Mouse (Mus musculus): Measurements from ENCODE around the gene H2-Q1. TPM values are rescaled to one million over a fixed set of nuclear protein-coding genes. Genes with fewer than 3 reads are reported as not detected.
A peak's percentile ranks its signal among the peaks of the same experiment; 100 is the strongest.
"Not testable (repeated sequence)": the region's sequence is repeated elsewhere in the genome, so short reads cannot be mapped to it uniquely, and the experiment has no call there.

The H2-Q1 gene
- polyA plus RNA-seq, 1 experiment from 2014 or later: not detected

GRCm38 (mm10) chr17:35303271-35303670 is 16.9 kb upstream of the H2-Q1 start:
- H3K4me2 ChIP-seq: no peak overlapping the region
- no peaks in the 10 kb centered on the region for H3K4me1 ChIP-seq
- no peak overlapping the region for H3K27ac ChIP-seq
- H3K27me3 ChIP-seq: no peaks in the 10 kb centered on the region
- 0 out of 2 replicates have a peak, but pooled peaks cover 4% of the 10 kb centered on the region for H3K9me3 ChIP-seq (replicated peaks)
- H3K36me3 ChIP-seq (ENCODE audit: poor library complexity, severe bottlenecking): no peaks in the 10 kb centered on the region
- H3K4me3 ChIP-seq: no peak overlapping the region
- no peak for ATAC-seq
- 88% methylated on average over 2 of the region's 2 CpGs for WGBS
- H3K9ac ChIP-seq: no peak overlapping the region

- no peak for ATAC-seq
- Histone ChIP-seq H3K9ac (no peak overlapping the region), H3K4me2 (no peak overlapping the region), H3K27ac (no peak overlapping the region), H3K36me3 (ENCODE audit: poor library complexity, severe bottlenecking) (no peaks in the 10 kb centered on the region), H3K4me3 (no peak overlapping the region), H3K9me3 (replicated peaks) (0 out of 2 replicates have a peak, but pooled peaks cover 4% of the 10 kb centered on the region), H3K27me3 (peaks cover 5% of the 10 kb centered on the region; the same call in 1 of the 2 replicates), H3K4me1 (no peaks in the 10 kb centered on the region)
- 87% methylated on average over 10 of the region's 10 CpGs for WGBS
These were observed 16.4 kb upstream of the H2-Q1 start for GRCm38 (mm10) chr17:35303756-35304350.

- no peak overlapping the region for H3K27ac ChIP-seq
- no peaks in the 10 kb centered on the region for H3K4me1 ChIP-seq
- no peaks in the 10 kb centered on the region for H3K36me3 ChIP-seq (ENCODE audit: poor library complexity, severe bottlenecking)
- 0 out of 2 replicates have a peak, but pooled peaks cover 4% of the 10 kb centered on the region for H3K9me3 ChIP-seq (replicated peaks)
- no peak overlapping the region for H3K4me3 ChIP-seq
- peaks cover 8% of the 10 kb centered on the region; the same call in 1 of the 2 replicates for H3K27me3 ChIP-seq
- WGBS: 74% methylated on average over 6 of the region's 6 CpGs
- no peak for ATAC-seq
- no peak overlapping the region for H3K4me2 ChIP-seq
- no peak overlapping the region for H3K9ac ChIP-seq
These were observed 15.7 kb upstream of the H2-Q1 start for GRCm38 (mm10) chr17:35304478-35304877.

GRCm38 (mm10) chr17:35304921-35305320 is 15.3 kb upstream of the H2-Q1 start:
- H3K27me3 ChIP-seq; H3K4me3 ChIP-seq; H3K4me2 ChIP-seq; H3K9me3 ChIP-seq (replicated peaks); H3K9ac ChIP-seq; H3K27ac ChIP-seq; H3K36me3 ChIP-seq (ENCODE audit: poor library complexity, severe bottlenecking); H3K4me1 ChIP-seq; ATAC-seq: not testable (repeated sequence)
- 86% methylated on average over 8 of the region's 8 CpGs for WGBS

GRCm38 (mm10) chr17:35318671-35319070 is 1.5 kb upstream of the H2-Q1 start:
- Histone ChIP-seq H3K27ac (no peak overlapping the region), H3K9ac (no peak overlapping the region), H3K4me2 (no peak overlapping the region), H3K4me3 (no peak overlapping the region), H3K9me3 (replicated peaks) (no peaks in the 10 kb centered on the region), H3K27me3 (peaks cover 49% of the 10 kb centered on the region), H3K4me1 (peaks cover 7% of the 10 kb centered on the region), H3K36me3 (ENCODE audit: poor library complexity, severe bottlenecking) (no peaks in the 10 kb centered on the region)
- no peak for ATAC-seq

GRCm38 (mm10) chr17:35325124-35325523 is 4.9 kb downstream of the H2-Q1 start:
- not testable (repeated sequence) for H3K4me3 ChIP-seq; H3K36me3 ChIP-seq (ENCODE audit: poor library complexity, severe bottlenecking); H3K4me2 ChIP-seq; H3K9me3 ChIP-seq (replicated peaks); H3K9ac ChIP-seq; H3K27ac ChIP-seq; ATAC-seq; H3K4me1 ChIP-seq
- 67% methylated on average over 1 of the region's 1 CpGs for WGBS
- H3K27me3 ChIP-seq: peaks cover 29% of the 10 kb centered on the region

GRCm38 (mm10) chr17:35326000-35326399 is 5.8 kb downstream of the H2-Q1 start:
- H3K4me3 ChIP-seq; H3K4me1 ChIP-seq; H3K4me2 ChIP-seq; H3K9ac ChIP-seq; H3K27ac ChIP-seq; ATAC-seq; H3K9me3 ChIP-seq (replicated peaks); H3K36me3 ChIP-seq (ENCODE audit: poor library complexity, severe bottlenecking): not testable (repeated sequence)
- peaks cover 20% of the 10 kb centered on the region for H3K27me3 ChIP-seq

- not testable (repeated sequence) for H3K9ac ChIP-seq; H3K4me1 ChIP-seq; H3K27ac ChIP-seq; H3K36me3 ChIP-seq (ENCODE audit: poor library complexity, severe bottlenecking); ATAC-seq; H3K4me2 ChIP-seq; H3K27me3 ChIP-seq; H3K9me3 ChIP-seq (replicated peaks); H3K4me3 ChIP-seq
- WGBS: 62% methylated on average over 3 of the region's 3 CpGs
These were observed 9.5 kb downstream of the H2-Q1 start for GRCm38 (mm10) chr17:35329714-35330113.

- 78% methylated on average over 6 of the region's 6 CpGs for WGBS
- ATAC-seq; H3K36me3 ChIP-seq (ENCODE audit: poor library complexity, severe bottlenecking): not testable (repeated sequence)
These were observed 11.3 kb downstream of the H2-Q1 start for GRCm38 (mm10) chr17:35331546-35331945.

GRCm38 (mm10) chr17:35342071-35342671 is 22.0 kb downstream of the H2-Q1 start, which contains the start of gene H2-Q2:
H2-Q2 (plus strand) TSS chr17:35342242.
- Histone ChIP-seq H3K27me3 (peaks cover 56% of the 10 kb centered on the region), H3K27ac (no peak within 1 kb of the TSS), H3K9ac (peak within 1 kb of the TSS; percentile 59), H3K4me3 (peak within 1 kb of the TSS; percentile 40), H3K4me2 (peak within 1 kb of the TSS; percentile 68), H3K4me1 (peaks cover 11% of the 10 kb centered on the region), H3K36me3 (ENCODE audit: poor library complexity, severe bottlenecking) (no peaks in the 10 kb centered on the region), H3K9me3 (replicated peaks) (no peaks in the 10 kb centered on the region)
- ATAC-seq: no peak
- 2% methylated on average over 40 of the region's 40 CpGs for WGBS

More at GRCm38 (mm10) chr17:35331546-35331945, 11.3 kb downstream of the H2-Q1 start:
- H3K27me3 ChIP-seq; H3K9me3 ChIP-seq (replicated peaks); H3K4me1 ChIP-seq; H3K4me2 ChIP-seq; H3K9ac ChIP-seq; H3K27ac ChIP-seq; H3K4me3 ChIP-seq: not testable (repeated sequence)

GRCm38 (mm10) chr17:35342711-35343476 is 22.7 kb downstream of the H2-Q1 start:
- 3% methylated on average over 46 of the region's 46 CpGs for WGBS
- peaks cover 11% of the 10 kb centered on the region for H3K4me1 ChIP-seq
- peak overlapping the region; percentile 68 for H3K4me2 ChIP-seq
- H3K9ac ChIP-seq: peak overlapping the region; percentile 59
- no peaks in the 10 kb centered on the region for H3K9me3 ChIP-seq (replicated peaks)
- H3K27ac ChIP-seq: no peak overlapping the region
- no peak for ATAC-seq
- H3K36me3 ChIP-seq (ENCODE audit: poor library complexity, severe bottlenecking): no peaks in the 10 kb centered on the region
- H3K4me3 ChIP-seq: peak overlapping the region; percentile 40
- peaks cover 56% of the 10 kb centered on the region for H3K27me3 ChIP-seq

GRCm38 (mm10) chr17:35347659-35348058 is 27.5 kb downstream of the H2-Q1 start:
- ATAC-seq; H3K9ac ChIP-seq; H3K27ac ChIP-seq; H3K4me1 ChIP-seq; H3K4me2 ChIP-seq; H3K36me3 ChIP-seq (ENCODE audit: poor library complexity, severe bottlenecking); H3K9me3 ChIP-seq (replicated peaks); H3K4me3 ChIP-seq: not testable (repeated sequence)
- H3K27me3 ChIP-seq: peaks cover 24% of the 10 kb centered on the region
